Mouse (Mus musculus): ENCODE measurements around the gene Ube2ql1. TPM values are rescaled to one million over a fixed set of nuclear protein-coding genes. Genes with fewer than 3 reads are reported as not detected.

Ube2ql1 gene
- polyA plus RNA-seq, 1 experiment from 2014 or later: 0.32 TPM

Other genes starting within 250 kb of the Ube2ql1 start
- gene Nsun2, start 206.1 kb downstream of the Ube2ql1 start, polyA plus RNA-seq (2015; fragmentation: Nextera tagmentation; extraction: Ambion mirVana): 117 and 120 TPM in 2 replicates
- gene Tent4a, start 205.3 kb downstream of the Ube2ql1 start, polyA plus RNA-seq (2015; fragmentation: Nextera tagmentation; extraction: Ambion mirVana): 5.1 and 5.6 TPM in 2 replicates
- gene Srd5a1, start 128.4 kb downstream of the Ube2ql1 start, polyA plus RNA-seq (2015; fragmentation: Nextera tagmentation; extraction: Ambion mirVana): 28.3 TPM in 2 replicates
- gene Med10, start 62.5 kb upstream of the Ube2ql1 start, polyA plus RNA-seq (2015; fragmentation: Nextera tagmentation; extraction: Ambion mirVana): 139 and 140 TPM in 2 replicates

All from stomach, embryonic 15.5 days (tissue).